Mouse (Mus musculus) kidney, adult 8-10 months (tissue): ENCODE measurements around the gene Nup205.

Experiments
- DNase-seq, 2 experiments: peaks; one replicate each; pipeline ENCODE4 v3.0.0; 2022

The Nup205 gene

GRCm38 (mm10) chr6:35251807-35252476 lies 74.7 kb downstream of the Nup205 start:
- no peak for DNase-seq

- DNase-seq = peak; percentile 81 to 87
Observed at GRCm38 (mm10) chr6:35252477-35253346, 75.5 kb downstream of the Nup205 start.

- DNase-seq = no peak
Observed at GRCm38 (mm10) chr6:35253474-35253873, 76.3 kb downstream of the Nup205 start.

- DNase-seq = no peak
Observed at GRCm38 (mm10) chr6:35254136-35254904, 77.1 kb downstream of the Nup205 start.

GRCm38 (mm10) chr6:35255017-35255416 lies 77.8 kb downstream of the Nup205 start:
- no peak for DNase-seq

- peak in 1 of 2 experiments; percentile 31 for DNase-seq
Observed at GRCm38 (mm10) chr6:35256691-35257090, 79.5 kb downstream of the Nup205 start.

- no peak for DNase-seq
Observed at GRCm38 (mm10) chr6:35257626-35258190, 80.5 kb downstream of the Nup205 start.

GRCm38 (mm10) chr6:35258922-35259321 lies 81.7 kb downstream of the Nup205 start:
- DNase-seq = no peak

GRCm38 (mm10) chr6:35259526-35259925 lies 82.3 kb downstream of the Nup205 start:
- no peak for DNase-seq

GRCm38 (mm10) chr6:35260531-35260930 lies 83.3 kb downstream of the Nup205 start:
- DNase-seq = no peak

- DNase-seq = no peak
Observed at GRCm38 (mm10) chr6:35265580-35266278, 88.5 kb downstream of the Nup205 start.

GRCm38 (mm10) chr6:35268711-35269110 lies 91.5 kb downstream of the Nup205 start:
- no peak for DNase-seq

- DNase-seq = no peak
Observed at GRCm38 (mm10) chr6:35269643-35270042, 92.4 kb downstream of the Nup205 start.

- DNase-seq = no peak
Observed at GRCm38 (mm10) chr6:35271094-35271855, 94.1 kb downstream of the Nup205 start.

GRCm38 (mm10) chr6:35271868-35272765 lies 94.9 kb downstream of the Nup205 start:
- peak; percentile 70 to 72 for DNase-seq

- DNase-seq = peak; percentile 34 to 61
Observed at GRCm38 (mm10) chr6:35273391-35274082, 96.3 kb downstream of the Nup205 start.

GRCm38 (mm10) chr6:35277903-35278587 lies 100.8 kb downstream of the Nup205 start:
- no peak for DNase-seq

- DNase-seq = peak; percentile 73 to 80
Observed at GRCm38 (mm10) chr6:35279306-35279705, 102.1 kb downstream of the Nup205 start.

- peak; percentile 47 to 59 for DNase-seq
Observed at GRCm38 (mm10) chr6:35288114-35288761, 111.0 kb downstream of the Nup205 start.
